Mouse (Mus musculus) thymus, postnatal 10 days (tissue): ENCODE data around the gene Galnt6.
"Not testable (repeated sequence)": the region's sequence is repeated elsewhere in the genome, so short reads cannot be mapped to it uniquely, and the experiment has no call there.

Experiments
- DNase-seq, 2 experiments: peaks; one replicate each; pipeline ENCODE4 v3.0.0; 2021; ENCODE audit warnings: low spot score in 2 of 2

Galnt6 gene

DNA sequence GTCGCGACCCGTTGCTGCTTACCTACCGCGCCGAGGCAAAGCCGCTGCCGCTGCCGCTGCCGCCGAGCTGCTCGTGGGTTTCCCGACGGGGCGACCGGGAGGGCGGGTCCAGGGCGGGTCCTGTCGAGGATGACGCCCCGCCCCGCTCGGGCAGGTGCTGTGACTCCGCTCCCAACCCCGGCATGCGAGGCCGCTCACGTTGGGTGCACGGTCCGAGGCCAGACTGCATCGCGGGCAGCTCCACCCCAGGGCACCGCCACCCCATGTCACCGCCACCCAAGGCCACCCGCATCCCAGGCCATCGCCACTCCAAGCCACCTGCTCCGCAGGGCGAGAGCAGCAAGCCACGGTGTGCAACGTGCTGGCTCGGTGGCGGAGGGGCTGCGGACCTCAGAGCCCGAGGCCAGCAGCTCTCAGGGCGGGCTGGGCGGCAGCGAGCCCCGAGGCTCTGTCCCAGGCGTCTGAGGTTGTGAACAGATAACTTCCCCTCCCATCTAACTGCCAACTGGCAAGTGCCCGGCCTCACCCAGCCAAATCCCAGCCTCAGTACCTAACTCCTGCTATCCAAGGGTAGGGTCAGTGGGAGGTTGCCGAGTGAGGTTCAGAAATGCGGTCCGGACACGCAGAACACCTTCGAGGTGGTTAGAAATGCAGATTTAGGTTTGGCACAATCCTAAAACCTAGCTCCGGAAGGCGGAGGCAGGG is at the start of gene Galnt6:
Gene Galnt6, minus strand, starts transcription at position 96 of the 705 bp plus-strand sequence.
- peak; percentile 55 to 61 for DNase-seq

DNA sequence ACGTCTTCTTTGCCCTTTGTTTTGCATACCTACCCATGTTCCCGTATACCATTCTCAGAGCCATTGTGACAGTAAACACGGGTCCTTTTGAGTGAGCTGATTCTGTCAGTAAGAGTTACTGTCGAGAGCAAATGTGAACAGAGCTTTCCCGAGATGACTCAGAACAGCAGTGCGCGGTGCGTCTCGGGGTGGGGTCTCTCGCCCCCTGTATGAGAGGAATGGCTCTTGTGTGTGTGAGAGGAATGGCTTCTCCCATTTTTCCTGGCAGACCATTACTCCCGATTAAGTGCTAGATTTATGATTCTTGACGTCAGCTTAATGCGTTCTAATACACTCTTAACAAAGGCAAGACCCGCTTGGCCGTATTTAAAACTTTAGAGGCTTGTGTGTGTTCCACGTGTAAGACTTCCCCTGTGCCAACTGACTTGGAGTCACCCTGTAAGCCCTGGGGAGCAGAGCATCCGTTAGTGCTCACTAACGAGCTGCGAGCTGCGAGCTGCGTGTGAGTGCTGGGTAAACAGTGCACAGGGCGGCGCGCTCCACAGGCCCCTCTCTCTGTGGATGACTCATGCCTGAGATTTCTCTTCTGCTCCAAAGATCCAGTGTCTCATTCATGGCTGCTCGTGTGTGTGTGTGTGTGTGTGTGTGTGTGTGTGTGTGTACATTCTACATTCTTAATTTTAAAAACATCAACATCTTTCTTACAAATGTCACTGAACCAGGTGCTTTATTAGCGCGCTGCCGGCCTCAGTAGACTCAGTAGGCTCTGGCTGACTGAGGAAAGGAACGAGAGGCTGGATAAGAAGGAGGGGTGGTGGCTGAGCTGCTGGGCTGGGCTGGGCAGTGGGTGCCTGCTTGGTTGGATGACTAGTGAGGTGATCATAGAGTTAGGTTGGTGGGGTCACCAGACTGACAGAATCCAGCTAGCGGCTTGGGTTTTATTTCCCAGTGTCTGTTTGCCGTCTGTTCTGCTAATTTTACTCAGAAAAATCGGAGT is 48.1 kb upstream of the Galnt6 start:
- DNase-seq, result no peak

DNA sequence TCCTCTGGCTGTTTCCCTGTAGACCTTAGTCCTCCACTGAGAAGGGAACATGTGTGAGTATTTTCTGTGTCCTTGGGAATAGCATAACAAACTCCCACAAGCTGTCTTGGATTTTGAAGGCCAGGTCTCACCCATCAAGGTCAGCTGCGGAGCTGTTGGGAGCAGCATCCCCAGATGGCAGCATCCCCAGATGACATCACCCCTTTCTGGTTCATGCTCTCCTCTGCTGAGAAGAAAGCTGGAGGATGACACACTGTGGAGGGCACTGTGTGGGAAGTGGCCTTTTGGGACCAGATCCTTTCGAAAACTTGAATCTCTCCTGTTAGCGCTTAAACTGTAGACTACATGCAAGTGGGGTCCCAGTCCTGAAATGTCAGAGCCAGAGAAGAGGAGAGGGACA is 47.2 kb upstream of the Galnt6 start:
- DNase-seq, result no peak

DNA sequence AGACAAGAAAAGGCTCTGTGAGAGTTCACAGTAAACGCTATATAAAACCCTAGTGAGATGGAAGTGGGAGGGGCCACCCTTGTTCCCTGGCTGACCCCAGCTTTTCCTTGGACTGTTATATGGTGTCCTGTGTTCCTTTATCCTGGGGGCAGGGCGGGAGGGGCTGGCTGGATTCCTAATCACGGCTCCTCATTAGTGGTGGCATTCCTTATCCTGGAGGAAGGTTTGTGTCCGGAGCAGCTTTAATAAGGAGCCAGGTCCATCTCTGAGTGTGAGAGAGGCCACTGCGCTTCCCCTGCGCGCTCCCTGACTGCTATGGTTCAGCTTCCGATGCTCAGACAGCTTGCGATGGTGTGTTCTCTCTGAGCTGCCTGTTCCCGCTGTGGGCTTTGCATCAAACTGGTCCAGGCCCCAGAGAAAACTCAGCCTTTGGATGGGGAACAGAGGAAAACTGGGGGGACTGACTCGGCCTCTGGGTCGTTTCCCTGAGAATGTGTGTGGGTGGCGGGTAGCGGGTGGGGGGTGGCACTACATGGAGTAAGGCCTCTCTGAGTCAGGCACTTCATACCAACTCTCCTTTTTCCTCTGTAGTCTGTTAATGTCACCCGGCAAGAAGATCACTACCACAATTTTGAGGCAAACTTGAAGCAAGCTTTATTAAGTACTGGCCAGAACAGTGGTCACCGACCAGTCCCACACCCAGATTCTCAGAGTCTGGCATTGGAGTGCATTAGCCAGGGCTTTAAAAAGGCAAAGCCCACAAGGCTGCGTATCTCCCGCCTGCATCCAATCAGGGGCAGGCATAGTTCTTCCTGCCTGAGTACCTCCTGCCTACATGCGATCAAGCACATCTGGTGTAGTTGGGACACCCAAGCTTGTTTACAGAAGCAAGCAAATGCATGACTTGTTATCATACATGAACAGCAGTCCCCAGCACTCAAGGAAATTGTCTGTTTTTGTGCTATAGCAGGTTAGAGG is 46.3 kb upstream of the Galnt6 start:
- DNase-seq, result no peak

DNA sequence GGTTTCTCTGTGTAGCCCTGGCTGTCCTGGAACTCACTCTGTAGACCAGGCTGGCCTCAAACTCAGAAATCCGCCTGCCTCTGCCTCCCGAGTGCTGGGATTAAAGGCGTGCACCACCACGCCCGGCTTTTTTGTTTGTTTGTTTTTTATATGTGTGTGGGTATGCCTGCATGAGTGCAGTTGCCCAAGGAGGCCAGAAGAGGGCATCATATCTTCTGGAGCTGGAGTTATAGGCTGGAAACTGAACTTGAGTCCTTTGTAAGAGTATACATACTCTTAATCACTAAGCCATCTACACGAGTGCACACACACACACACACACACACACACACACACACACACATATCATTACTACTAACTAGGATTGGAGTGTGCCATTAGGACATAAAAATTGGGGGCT is 44.7 kb upstream of the Galnt6 start:
- DNase-seq, result not testable (repeated sequence)

DNA sequence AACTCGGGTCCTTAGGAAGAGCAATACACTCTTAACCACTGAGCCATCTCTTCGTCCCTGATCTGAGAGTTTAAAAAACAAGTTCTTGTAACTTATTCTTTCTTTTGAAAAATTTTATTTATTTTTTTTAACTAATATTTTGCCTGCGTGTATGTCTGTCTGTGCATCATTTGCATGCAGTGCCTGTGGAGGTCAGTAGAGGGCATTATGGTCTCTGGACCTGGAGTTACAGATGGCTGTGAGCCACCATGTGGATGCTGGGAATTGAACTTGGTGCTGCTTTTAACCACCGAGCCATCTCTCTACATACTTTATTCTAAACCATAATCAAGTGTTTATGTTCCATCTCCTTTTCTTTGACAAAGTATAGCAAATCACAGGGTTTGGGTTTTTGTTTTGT is 43.5 kb upstream of the Galnt6 start:
- DNase-seq, result no peak

DNA sequence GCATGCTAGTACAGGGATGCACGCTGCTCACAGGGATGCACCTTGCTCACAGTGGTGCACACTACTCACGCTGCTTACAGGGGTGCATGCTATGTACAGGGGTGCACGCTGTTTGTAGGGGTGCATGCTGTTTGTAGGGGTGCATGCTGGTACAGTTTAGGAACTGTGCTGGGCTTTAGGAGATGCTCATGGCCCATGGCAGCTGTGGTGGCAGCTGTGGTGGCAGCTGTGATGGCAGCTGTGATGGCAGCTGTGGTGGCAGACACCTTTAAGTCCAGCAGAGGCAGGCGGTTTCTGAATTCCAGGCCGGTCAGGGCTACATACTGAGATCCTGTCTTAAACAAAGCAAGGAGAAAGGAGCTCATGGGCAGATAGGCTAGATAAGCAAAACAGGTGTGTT is 41.2 kb upstream of the Galnt6 start:
- no peak for DNase-seq

DNA sequence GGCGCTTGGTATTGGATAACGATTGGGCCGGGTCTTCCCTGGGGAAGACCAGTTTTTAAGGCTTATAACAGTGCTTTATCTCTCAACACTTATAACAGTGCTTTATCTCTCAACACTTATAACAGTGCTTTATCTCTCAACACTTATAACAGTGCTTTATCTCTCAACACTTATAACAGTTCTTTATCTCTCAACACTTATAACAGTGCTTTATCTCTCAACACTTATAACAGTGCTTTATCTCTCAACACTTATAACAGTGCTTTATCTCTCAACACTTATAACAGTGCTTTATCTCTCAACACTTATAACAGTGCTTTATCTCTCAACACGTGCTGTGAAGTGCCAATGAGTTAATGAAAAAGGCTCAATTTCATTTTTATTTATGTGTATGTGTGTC is 39.8 kb upstream of the Galnt6 start:
- not testable (repeated sequence) for DNase-seq

DNA sequence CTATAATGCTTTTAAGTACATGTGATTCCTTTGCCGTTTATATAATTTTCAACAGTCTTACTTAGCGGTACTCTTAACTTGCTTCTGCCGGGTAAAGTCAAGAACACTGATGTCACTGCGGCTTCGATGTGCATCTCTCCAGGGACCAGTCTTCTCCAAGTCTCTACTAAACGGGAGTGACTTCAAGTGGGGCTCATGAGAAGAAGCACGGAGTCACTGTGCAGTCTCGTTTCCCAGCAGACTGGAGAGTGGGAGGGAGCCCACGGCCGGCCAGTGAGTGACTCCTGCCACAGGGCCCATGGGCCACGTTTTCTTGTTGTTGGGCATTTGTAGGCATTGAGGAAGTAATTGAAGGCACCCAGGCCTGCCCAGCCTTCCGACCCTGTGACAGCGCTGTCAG is 38.7 kb upstream of the Galnt6 start:
- DNase-seq, result no peak

DNA sequence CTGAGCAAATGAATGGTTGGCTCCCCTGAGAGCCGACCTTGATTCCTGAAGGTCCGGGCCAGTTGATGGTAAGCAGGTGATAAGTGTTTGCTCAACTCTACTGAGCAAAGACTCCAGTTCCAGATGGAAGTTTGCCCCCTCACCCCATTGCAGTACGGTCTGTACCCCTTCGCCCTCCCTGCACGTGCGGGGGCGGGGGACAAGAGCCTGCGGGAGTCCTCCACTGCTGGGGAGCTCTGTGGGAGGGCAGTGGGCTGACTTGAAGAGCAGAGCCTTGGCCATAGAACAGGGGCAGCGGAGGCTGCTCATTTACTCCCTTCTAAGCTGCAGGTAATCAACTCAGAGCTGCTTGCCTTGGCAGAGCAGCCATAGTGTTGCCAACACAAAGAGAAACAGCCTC is 37.6 kb upstream of the Galnt6 start:
- no peak for DNase-seq

DNA sequence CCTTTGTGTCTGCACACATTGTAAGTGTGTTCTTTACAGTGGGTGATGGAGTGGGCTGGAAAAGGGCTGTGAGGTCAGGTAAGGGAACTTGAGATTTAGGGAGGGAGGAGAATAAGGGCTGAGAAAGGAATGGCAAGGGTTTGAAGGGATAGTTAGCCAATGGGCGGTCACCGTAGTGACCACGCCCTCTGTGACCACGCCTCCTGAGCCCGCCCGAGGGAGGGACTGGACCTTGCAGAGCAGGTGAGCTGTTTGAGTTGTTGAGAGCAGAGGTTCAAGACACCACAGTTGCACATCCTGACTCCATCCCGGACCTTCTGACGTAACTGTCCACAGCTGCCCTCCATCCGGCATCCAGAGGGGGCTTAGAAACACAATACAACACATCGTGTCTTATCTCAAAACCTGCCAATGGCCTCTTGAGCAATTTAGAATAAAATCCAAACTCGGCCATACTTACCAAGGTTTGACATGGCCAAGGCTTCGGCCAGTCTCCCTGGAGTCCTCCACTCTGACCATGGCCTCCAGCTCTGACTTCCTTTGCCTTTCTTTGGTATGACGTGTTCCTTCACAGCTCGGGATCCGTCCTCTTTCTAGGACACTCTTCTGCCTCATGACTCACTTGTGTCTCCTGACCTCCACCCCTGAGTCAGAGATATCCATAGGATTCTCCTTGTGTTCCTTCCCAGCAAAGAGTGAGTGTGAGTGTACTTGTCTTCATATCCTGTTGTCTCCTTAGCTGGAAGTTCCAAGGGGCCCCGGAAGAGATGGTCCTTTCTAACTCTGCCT is 35.2 kb upstream of the Galnt6 start:
- DNase-seq, result no peak

DNA sequence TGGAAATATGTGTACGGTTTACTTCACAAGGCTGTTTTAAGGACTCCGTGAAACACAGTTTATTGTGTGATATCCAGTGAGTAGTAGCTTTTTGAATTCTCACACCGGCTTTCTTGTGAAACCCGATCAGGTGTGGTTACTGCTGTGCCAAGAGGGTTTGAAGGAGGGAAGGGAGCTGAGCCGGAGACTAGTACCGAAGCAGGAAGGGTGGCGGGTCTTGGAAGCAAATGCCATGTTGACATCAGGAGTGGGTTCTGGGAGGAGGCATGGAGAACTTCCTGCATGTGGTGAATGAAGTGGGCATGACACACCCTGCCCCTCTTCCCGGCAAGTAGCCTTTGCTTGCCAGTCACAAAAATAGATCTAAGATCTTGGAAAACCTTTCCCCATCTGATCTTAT is 33.5 kb upstream of the Galnt6 start:
- no peak for DNase-seq

DNA sequence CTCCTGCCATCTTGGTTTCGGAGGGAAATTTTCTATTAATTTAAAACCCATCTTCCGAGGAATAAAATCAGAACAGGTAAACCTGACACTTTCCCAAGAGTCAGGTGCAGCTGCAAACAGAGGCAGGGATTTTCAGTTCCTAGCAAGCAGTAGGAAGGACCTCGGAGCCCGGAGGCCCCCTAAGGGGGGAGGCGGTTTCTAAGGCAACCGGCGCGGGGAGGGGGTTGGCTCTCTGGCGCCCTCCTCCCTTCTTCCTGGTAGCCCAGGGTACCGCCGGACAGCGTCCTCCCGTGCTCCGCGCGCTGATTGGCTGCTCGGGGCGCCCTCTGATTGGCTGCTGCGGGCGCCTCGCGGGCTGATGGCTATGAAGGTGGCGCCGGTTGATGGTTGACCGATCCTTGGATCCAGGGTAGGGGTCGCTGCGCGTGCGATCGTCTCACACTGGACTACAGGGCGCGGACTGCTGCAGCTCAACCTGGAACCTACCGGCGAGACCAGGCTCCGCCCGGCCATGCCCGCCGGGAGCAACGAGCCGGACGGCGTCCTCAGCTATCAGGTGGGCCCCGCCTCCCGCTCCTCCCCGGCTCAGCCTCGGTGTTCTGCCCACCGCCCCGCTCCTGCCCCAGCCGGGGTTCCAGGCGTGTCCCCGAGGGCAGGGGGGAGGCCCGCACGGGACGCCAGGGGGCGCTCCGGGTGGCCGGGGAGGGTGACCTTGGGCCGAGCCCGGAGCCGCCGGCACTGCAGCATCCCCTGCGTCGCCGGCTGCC is 32.4 kb upstream of the Galnt6 start, which contains the start of gene Slc4a8:
Gene Slc4a8, plus strand, starts transcription at position 329 of the 767 bp plus-strand sequence.
- peak; percentile 77 to 82 for DNase-seq

DNA sequence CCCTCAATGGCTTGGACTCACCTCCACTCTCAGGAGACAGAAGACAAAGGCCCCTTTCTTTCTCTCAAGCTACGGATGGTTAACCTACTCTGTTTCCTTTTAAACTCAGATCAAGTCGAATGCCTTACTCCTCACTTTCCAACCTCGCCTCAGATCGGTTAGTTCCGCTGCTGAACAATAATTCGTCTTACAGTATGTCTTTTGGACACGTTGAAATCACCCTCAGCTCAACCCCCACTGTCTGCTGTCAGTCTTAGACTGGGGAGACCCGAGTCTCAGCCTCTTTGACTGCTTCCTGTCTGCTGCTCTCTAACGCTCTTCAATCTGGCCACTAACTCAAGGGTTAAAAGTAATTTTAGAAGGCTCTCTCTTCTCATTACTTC is 31.9 kb upstream of the Galnt6 start:
- no peak for DNase-seq

DNA sequence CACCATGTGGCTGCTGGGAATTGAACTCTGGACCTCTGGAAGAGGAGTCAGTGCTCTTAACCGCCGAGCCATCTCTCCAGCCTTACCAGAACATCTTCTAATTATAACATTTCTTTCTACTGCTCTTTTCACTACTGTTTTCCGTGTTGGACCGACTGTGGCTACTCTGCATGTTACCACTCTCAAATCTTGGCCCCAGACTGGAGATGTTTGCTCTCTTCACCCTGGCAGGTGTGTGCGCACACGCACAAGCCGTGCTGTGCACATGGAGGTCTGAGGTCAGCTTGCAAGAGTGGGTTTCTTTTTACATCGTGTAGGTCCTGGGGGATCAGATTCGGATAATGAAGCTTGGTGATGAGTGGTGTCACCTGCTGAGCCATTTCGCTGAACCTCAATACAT is 30.1 kb upstream of the Galnt6 start:
- DNase-seq, result no peak

DNA sequence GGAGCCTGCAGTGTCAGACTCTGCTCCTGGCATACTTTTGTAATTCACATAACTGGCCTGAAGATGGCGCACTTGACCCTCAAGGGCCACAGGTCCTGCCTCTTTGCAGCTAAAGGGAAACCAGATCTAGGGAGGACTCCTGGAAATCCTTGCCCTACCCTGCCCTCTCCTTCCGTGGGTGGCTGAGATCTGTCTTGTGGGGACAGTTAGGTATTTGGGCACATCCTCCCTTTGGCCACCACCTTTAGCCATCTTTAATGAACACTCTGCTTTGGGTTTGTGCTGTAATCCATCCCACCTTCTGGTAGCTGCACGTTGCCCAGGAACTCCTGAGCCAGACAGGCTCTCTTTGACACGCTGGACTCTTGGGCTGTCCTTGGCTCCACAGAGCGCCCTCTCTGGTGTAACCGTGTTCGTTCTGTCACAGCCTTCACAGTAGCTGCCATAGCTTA is 28.4 kb upstream of the Galnt6 start:
- peak in 1 of 2 experiments; percentile 67 for DNase-seq

DNA sequence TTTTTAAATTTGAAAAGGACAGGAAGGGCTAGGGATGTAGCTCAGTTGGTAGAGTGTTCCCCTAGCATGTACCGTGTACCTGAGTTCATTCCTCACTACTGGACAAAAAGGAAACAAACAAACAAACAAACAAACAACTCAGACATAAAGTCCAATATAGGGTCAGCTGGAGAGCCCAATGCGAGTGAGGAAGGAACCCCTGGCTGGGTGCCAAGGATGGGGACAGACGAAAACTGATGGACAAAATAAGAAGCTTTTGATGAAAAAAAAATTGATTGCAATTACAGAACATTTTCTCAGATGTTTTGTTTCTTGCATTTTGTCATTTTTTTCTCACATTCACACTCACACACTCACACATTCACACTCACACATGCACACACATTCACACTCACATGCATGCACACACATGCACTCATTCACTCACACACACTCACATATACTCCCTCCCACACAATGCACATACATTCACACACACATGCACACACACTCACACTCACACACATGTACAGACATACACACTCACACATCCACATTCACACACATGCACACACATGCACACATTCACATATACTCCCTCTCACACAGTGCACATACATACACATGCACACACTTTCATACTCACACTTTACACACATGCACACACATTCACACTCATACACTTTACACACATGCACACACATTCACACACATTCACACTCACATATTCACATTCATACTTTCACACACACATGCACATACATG is 26.9 kb upstream of the Galnt6 start:
- DNase-seq, result no peak

DNA sequence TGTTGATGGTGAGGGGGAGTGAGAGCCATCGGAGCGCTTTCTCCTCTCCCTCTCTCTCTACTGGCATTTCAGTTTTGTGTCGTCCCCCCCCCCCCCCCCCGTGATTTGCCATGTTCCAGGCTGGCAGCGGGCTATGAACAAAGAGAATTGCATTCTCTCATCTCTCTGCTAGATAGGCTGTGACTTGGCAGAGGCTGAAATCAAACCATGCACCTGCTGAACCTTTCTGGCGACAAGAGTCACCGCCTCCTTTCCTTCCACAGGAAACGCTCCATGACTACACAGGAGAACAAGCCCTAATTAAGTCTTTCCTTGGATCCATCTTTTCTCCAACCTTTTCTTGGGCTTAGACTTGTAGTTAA is 26.3 kb upstream of the Galnt6 start:
- no peak for DNase-seq

DNA sequence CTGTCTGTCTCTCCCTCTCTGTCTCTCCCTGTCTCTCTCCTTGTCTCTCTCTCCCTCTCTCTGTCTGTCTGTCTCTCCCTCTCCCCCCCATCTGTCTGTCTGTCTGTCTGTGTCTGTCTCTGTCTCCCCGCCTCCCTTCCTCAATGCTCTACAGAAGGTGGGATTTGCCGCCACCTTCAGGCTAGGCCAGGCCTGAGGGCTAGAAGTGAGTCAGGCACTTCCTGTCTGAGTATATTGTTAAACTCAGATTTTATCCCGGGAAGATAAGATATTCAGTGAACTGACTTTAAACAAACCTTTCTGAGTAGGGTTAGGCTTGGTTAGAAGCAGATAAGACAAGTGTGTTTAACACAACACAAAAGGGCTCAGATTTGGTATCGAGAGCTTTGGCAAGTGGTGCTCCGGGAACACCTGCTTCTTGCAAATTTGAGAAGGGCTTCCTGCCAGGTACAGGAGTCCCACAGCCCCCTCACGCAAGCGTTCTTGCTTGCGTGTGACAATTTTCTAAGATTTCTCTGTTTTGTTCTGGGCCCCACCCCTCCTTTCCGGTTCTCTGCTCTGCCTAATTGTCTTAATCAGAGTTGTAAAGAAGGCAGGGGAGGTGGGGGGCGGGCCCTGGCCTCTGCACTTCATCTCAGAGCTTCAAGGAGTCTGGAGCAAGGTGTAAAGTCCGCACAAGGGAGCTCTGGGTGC is 25.8 kb upstream of the Galnt6 start:
- peak; percentile 58 to 66 for DNase-seq
